Mouse (Mus musculus) lung, embryonic 15.5 days (tissue): ENCODE data around the gene Usp33. TPM values are rescaled to one million over a fixed set of nuclear protein-coding genes. Genes with fewer than 3 reads are reported as not detected.
"Not testable (repeated sequence)": the region's sequence is repeated elsewhere in the genome, so short reads cannot be mapped to it uniquely, and the experiment has no call there.

Source experiments
- ATAC-seq: fragments of 200-750 bp; cut with Nextera tagmentation; 2 replicates; pipeline ENCODE4 v1.8.0; 2017; ENCODE audit warnings: moderate number of reproducible peaks, borderline replicate concordance; ENCODE audit not compliant: low FRiP score, low TSS enrichment; ENCODE audit errors: extremely low read depth
- H3K27ac ChIP-seq: fragments of 300-500 bp; sonication (generic); 2 replicates; pipeline ENCODE4 v1.5.1; 2015; ENCODE audit warnings: moderate library complexity, mild to moderate bottlenecking, inconsistent platforms
- H3K27me3 ChIP-seq: fragments of 300-500 bp; sonication (generic); 2 replicates; pipeline ENCODE4 v1.6.1; 2015; ENCODE audit warnings: inconsistent platforms
- H3K36me3 ChIP-seq: fragments of 300-500 bp; sonication (generic); 2 replicates; pipeline ENCODE4 v1.6.1; 2015; ENCODE audit warnings: inconsistent platforms
- H3K4me1 ChIP-seq: fragments of 300-500 bp; sonication (generic); 2 replicates; pipeline ENCODE4 v1.6.1; 2015; ENCODE audit warnings: inconsistent platforms
- H3K4me2 ChIP-seq: fragments of 300-500 bp; sonication (generic); 2 replicates; pipeline ENCODE4 v1.6.1; 2015; ENCODE audit warnings: inconsistent platforms, mild to moderate bottlenecking, moderate library complexity
- H3K4me3 ChIP-seq: fragments of 300-500 bp; sonication (generic); 2 replicates; pipeline ENCODE4 v1.5.1; 2015; ENCODE audit warnings: mild to moderate bottlenecking, inconsistent platforms
- H3K9ac ChIP-seq: fragments of 300-500 bp; sonication (generic); 2 replicates; pipeline ENCODE4 v1.6.1; 2015; ENCODE audit warnings: inconsistent platforms
- H3K9me3 ChIP-seq: fragments of 300-500 bp; sonication (generic); 2 replicates; pipeline ENCODE4 v1.6.1; 2016; ENCODE audit warnings: inconsistent platforms
- WGBS: fragments of 180-500 bp; shearing (Covaris S2); methylation state at CpG from one replicate; pipeline ENCODE4 v1.1.7; 2015; 5-methylcytosine and 5-hydroxymethylcytosine counted together
- polyA plus RNA-seq: library from polyadenylated mRNA; unstranded; fragments of >200 nt; fragmentation: Nextera tagmentation; extraction: Ambion mirVana; gene quantifications from 2 replicates; pipeline ENCODE4 v1.2.1, GENCODE M21; 2015

The Usp33 gene
- polyA plus RNA-seq, 1 experiment from 2014 or later: 50.6 TPM

- not testable (repeated sequence) for H3K4me2 ChIP-seq, H3K9me3 ChIP-seq, ATAC-seq, H3K27me3 ChIP-seq, H3K9ac ChIP-seq, H3K4me3 ChIP-seq, H3K4me1 ChIP-seq, H3K27ac ChIP-seq
- WGBS: 72% methylated on average over 9 of the region's 9 CpGs
- H3K36me3 ChIP-seq: peaks cover 13% of the 10 kb centered on the region
Measured at GRCm38 (mm10) chr3:152316447-152317173, 29.7 kb upstream of the Usp33 start.

GRCm38 (mm10) chr3:152320972-152321645, 25.2 kb upstream of the Usp33 start:
- H3K4me1 ChIP-seq: no peaks in the 10 kb centered on the region
- H3K27me3 ChIP-seq: no peaks in the 10 kb centered on the region
- no peak overlapping the region for H3K4me3 ChIP-seq
- no peak overlapping the region for H3K9ac ChIP-seq
- WGBS: 84% methylated on average over 10 of the region's 10 CpGs
- no peak for ATAC-seq
- peaks cover 7% of the 10 kb centered on the region for H3K36me3 ChIP-seq
- H3K4me2 ChIP-seq: no peak overlapping the region
- H3K9me3 ChIP-seq: no peaks in the 10 kb centered on the region
- no peak overlapping the region for H3K27ac ChIP-seq

GRCm38 (mm10) chr3:152321765-152322547, 24.3 kb upstream of the Usp33 start:
- Histone ChIP-seq H3K27me3 (no peaks in the 10 kb centered on the region), H3K27ac (no peak overlapping the region), H3K4me1 (no peaks in the 10 kb centered on the region), H3K36me3 (peaks cover 7% of the 10 kb centered on the region), H3K4me2 (no peak overlapping the region), H3K9me3 (no peaks in the 10 kb centered on the region), H3K9ac (no peak overlapping the region), H3K4me3 (no peak overlapping the region)
- WGBS: 85% methylated on average over 8 of the region's 8 CpGs
- ATAC-seq: 0 out of 2 replicates have a peak, but pooled peaks have one; percentile 52

GRCm38 (mm10) chr3:152332104-152332503, 14.2 kb upstream of the Usp33 start:
- Histone ChIP-seq H3K9me3 (no peaks in the 10 kb centered on the region), H3K36me3 (peaks cover 26% of the 10 kb centered on the region), H3K27ac (no peak overlapping the region), H3K9ac (no peak overlapping the region), H3K4me2 (no peak overlapping the region), H3K4me3 (no peak overlapping the region), H3K27me3 (no peaks in the 10 kb centered on the region), H3K4me1 (no peaks in the 10 kb centered on the region)
- 91% methylated on average over 6 of the region's 6 CpGs for WGBS
- no peak for ATAC-seq

- H3K9me3 ChIP-seq: no peaks in the 10 kb centered on the region
Measured at GRCm38 (mm10) chr3:152332545-152333300, 13.6 kb upstream of the Usp33 start.

GRCm38 (mm10) chr3:152333641-152334040, 12.6 kb upstream of the Usp33 start:
- Histone ChIP-seq H3K9ac (no peak overlapping the region), H3K4me2 (no peak overlapping the region), H3K27ac (no peak overlapping the region), H3K9me3 (no peaks in the 10 kb centered on the region), H3K27me3 (no peaks in the 10 kb centered on the region), H3K36me3 (peaks cover 28% of the 10 kb centered on the region), H3K4me1 (no peaks in the 10 kb centered on the region), H3K4me3 (no peak overlapping the region)
- ATAC-seq: no peak
- 86% methylated on average over 10 of the region's 10 CpGs for WGBS

More at GRCm38 (mm10) chr3:152332545-152333300, 13.6 kb upstream of the Usp33 start:
- no peaks in the 10 kb centered on the region for H3K4me1 ChIP-seq
- H3K27ac ChIP-seq: no peak overlapping the region
- no peak overlapping the region for H3K4me2 ChIP-seq
- H3K9ac ChIP-seq: no peak overlapping the region
- H3K4me3 ChIP-seq: no peak overlapping the region
- 86% methylated on average over 15 of the region's 15 CpGs for WGBS
- no peaks in the 10 kb centered on the region for H3K27me3 ChIP-seq
- ATAC-seq: 0 out of 2 replicates have a peak, but pooled peaks have one; percentile 27
- peaks cover 28% of the 10 kb centered on the region for H3K36me3 ChIP-seq

- 70% methylated on average over 8 of the region's 8 CpGs for WGBS
- H3K4me2 ChIP-seq: no peak overlapping the region
- no peak for ATAC-seq
- H3K9me3 ChIP-seq: no peaks in the 10 kb centered on the region
- peaks cover 8% of the 10 kb centered on the region; the same call in 1 of the 2 replicates for H3K4me1 ChIP-seq
- H3K27ac ChIP-seq: no peak overlapping the region
- no peaks in the 10 kb centered on the region for H3K27me3 ChIP-seq
- H3K36me3 ChIP-seq: peaks cover 28% of the 10 kb centered on the region
- no peak overlapping the region for H3K9ac ChIP-seq
- no peak overlapping the region for H3K4me3 ChIP-seq
Measured at GRCm38 (mm10) chr3:152336085-152336484, 10.2 kb upstream of the Usp33 start.

GRCm38 (mm10) chr3:152339862-152340557, 6.3 kb upstream of the Usp33 start, which contains the start of gene Miga1:
TSS of gene Miga1 (minus strand) at chr3:152340407.
- peak; percentile 85 for ATAC-seq
- H3K4me2 ChIP-seq: peak within 1 kb of the TSS; percentile 72

GRCm38 (mm10) chr3:152342961-152343517, 3.2 kb upstream of the Usp33 start:
- Histone ChIP-seq H3K4me1 (peaks cover 19% of the 10 kb centered on the region; the same call in 1 of the 2 replicates), H3K27me3 (no peaks in the 10 kb centered on the region), H3K4me3 (no peak overlapping the region), H3K9me3 (no peaks in the 10 kb centered on the region), H3K4me2 (no peak overlapping the region; the same call in 1 of the 2 replicates), H3K27ac (peak overlapping the region; percentile 44), H3K36me3 (no peaks in the 10 kb centered on the region), H3K9ac (no peak overlapping the region)
- ATAC-seq: no peak
- WGBS: 67% methylated on average over 15 of the region's 15 CpGs

More at GRCm38 (mm10) chr3:152339862-152340557, 6.3 kb upstream of the Usp33 start, which contains the start of gene Miga1:
- Histone ChIP-seq H3K4me3 (peak within 1 kb of the TSS; percentile 94), H3K27me3 (no peaks in the 10 kb centered on the region), H3K4me1 (peaks cover 12% of the 10 kb centered on the region; the same call in 1 of the 2 replicates), H3K36me3 (peaks cover 9% of the 10 kb centered on the region; the same call in 1 of the 2 replicates), H3K9me3 (no peaks in the 10 kb centered on the region), H3K27ac (peak within 1 kb of the TSS; percentile 50; the same call in 1 of the 2 replicates), H3K9ac (peak within 1 kb of the TSS; percentile 59)
- WGBS: 2% methylated on average over 54 of the region's 54 CpGs

GRCm38 (mm10) chr3:152346633-152347141, 409 bp downstream of the Usp33 start:
- H3K9ac ChIP-seq: peak overlapping the region; percentile 63
- peak; percentile 8; the same call in 1 of the 2 replicates for ATAC-seq
- WGBS: under 1% methylated on average over 46 of the region's 54 CpGs
- peak overlapping the region; percentile 69 for H3K27ac ChIP-seq
- no peaks in the 10 kb centered on the region for H3K36me3 ChIP-seq
- H3K4me2 ChIP-seq: peak overlapping the region; percentile 55
- peaks cover 13% of the 10 kb centered on the region; the same call in 1 of the 2 replicates for H3K4me1 ChIP-seq
- H3K9me3 ChIP-seq: no peaks in the 10 kb centered on the region
- no peaks in the 10 kb centered on the region for H3K27me3 ChIP-seq
- peak overlapping the region; percentile 68 for H3K4me3 ChIP-seq
